Mouse (Mus musculus) embryonic fibroblast, embryonic 13.5 days (primary cell): Measurements from ENCODE around the gene Inka2. TPM values are rescaled to one million over a fixed set of nuclear protein-coding genes. Genes with fewer than 3 reads are reported as not detected.
"Not testable (repeated sequence)": the region's sequence is repeated elsewhere in the genome, so short reads cannot be mapped to it uniquely, and the experiment has no call there.

Source experiments
- H3K27ac ChIP-seq: 2 replicates; pipeline ENCODE4 v1.5.1; 2012; ENCODE audit warnings: low read length, control low read depth, inconsistent platforms; ENCODE audit not compliant: insufficient read depth
- H3K4me1 ChIP-seq: 2 replicates; pipeline ENCODE4 v1.6.1; 2011; ENCODE audit warnings: low read length; ENCODE audit not compliant: control insufficient read depth, insufficient read depth
- H3K4me3 ChIP-seq: 2 replicates; pipeline ENCODE4 v1.5.1; 2011; ENCODE audit warnings: mild to moderate bottlenecking, control low read depth, low read length; ENCODE audit not compliant: insufficient read depth
- CTCF ChIP-seq: IDR thresholded peaks from 2 replicates; pipeline ENCODE4 v1.5.1; 2011; ENCODE audit warnings: mild to moderate bottlenecking, control low read depth, low read length, moderate library complexity, borderline replicate concordance; ENCODE audit not compliant: insufficient read depth
- POLR2A ChIP-seq: IDR thresholded peaks from 2 replicates; pipeline ENCODE4 v1.6.1; 2011; ENCODE audit warnings: low read depth, mild to moderate bottlenecking, control low read depth, low read length, moderate library complexity
- polyA plus RNA-seq: library from polyadenylated mRNA; stranded (reverse); fragments of >200 nt; gene quantifications from 2 replicates; pipeline ENCODE4 v1.2.4, GENCODE M21; 2011; ENCODE audit warnings: low read depth; ENCODE audit not compliant: missing spikeins, insufficient read length

Gene Inka2
- polyA plus RNA-seq, 1 experiment: 11.2 TPM

GRCm38 (mm10) chr3:105697148-105697441, 7.3 kb upstream of the Inka2 start:
- no peaks in the 10 kb centered on the region for H3K4me1 ChIP-seq
- no peak overlapping the region for H3K27ac ChIP-seq
- no peak overlapping the region for H3K4me3 ChIP-seq
- no peak for TF ChIP-seq CTCF
- TF ChIP-seq POLR2A: no peak

GRCm38 (mm10) chr3:105698311-105698710, 6.1 kb upstream of the Inka2 start:
- no peak for TF ChIP-seq CTCF
- no peak for TF ChIP-seq POLR2A
- no peak overlapping the region for H3K27ac ChIP-seq

GRCm38 (mm10) chr3:105699241-105699933, 5.0 kb upstream of the Inka2 start:
- TF ChIP-seq POLR2A (no peak), CTCF (no peak)
- Histone ChIP-seq H3K27ac (no peak overlapping the region), H3K4me1 (no peaks in the 10 kb centered on the region), H3K4me3 (no peak overlapping the region)

More at GRCm38 (mm10) chr3:105698311-105698710, 6.1 kb upstream of the Inka2 start:
- H3K4me3 ChIP-seq: no peak overlapping the region
- H3K4me1 ChIP-seq: no peaks in the 10 kb centered on the region

DNA sequence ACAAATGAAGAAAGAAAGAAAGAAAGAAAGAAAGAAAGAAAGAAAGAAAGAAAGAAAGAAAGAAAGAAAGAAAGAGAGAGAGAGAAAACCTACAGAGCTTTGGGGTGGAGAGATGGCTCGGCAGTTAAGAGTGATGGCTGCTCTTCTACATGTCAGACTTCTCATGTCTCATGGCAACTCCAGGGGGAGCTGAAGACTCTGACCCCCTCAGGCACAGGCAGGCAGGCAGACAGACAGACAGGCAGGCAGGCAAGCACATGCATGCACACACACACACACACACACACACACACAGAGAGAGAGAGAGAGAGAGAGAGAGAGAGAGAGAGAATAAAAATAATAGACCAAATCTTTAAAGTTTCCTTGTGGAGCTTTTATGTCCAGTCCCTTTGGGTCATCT, 3.6 kb upstream of the Inka2 start:
- not testable (repeated sequence) for H3K4me1 ChIP-seq, H3K27ac ChIP-seq, H3K4me3 ChIP-seq

DNA sequence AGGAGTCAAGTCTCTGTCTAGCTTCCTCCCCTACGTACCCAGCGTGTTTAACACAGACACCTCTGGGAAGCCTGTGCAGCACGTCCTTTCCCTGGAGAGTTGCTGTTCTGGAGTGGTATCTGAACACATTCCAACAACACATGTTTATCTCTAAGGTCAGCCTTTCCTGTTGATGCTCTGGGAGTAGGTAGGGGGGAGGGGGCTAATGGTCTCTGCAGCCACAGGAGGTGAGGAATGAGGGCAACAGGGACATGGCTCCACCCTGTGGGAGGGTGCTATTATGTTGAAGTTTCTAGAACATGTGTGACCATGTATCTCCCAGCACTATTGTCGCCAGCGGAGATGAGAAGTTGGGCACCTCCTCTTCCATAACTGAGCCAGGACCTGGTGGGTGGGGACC, 3.0 kb upstream of the Inka2 start:
- Histone ChIP-seq H3K27ac (no peak overlapping the region), H3K4me3 (no peak overlapping the region), H3K4me1 (no peaks in the 10 kb centered on the region)
- TF ChIP-seq POLR2A: no peak
- no peak for TF ChIP-seq CTCF

GRCm38 (mm10) chr3:105703571-105703970, 828 bp upstream of the Inka2 start:
- Histone ChIP-seq H3K4me3 (no peak overlapping the region), H3K27ac (no peak overlapping the region), H3K4me1 (no peaks in the 10 kb centered on the region)
- TF ChIP-seq CTCF (no peak), POLR2A (no peak)

- TF ChIP-seq POLR2A (peak; percentile 36; the same call in 1 of the 2 replicates), CTCF (no peak)
- H3K4me1 ChIP-seq: peaks cover 3% of the 10 kb centered on the region; the same call in 1 of the 2 replicates
- H3K27ac ChIP-seq: peak overlapping the region; percentile 70
- peak overlapping the region; percentile 81 for H3K4me3 ChIP-seq
These were observed 706 bp downstream of the Inka2 start for GRCm38 (mm10) chr3:105705061-105705549.

GRCm38 (mm10) chr3:105705561-105705960, 1.2 kb downstream of the Inka2 start:
- Histone ChIP-seq H3K27ac (no peak overlapping the region), H3K4me1 (peaks cover 3% of the 10 kb centered on the region; the same call in 1 of the 2 replicates), H3K4me3 (peak overlapping the region; percentile 81)
- no peak for TF ChIP-seq POLR2A
- TF ChIP-seq CTCF: no peak

DNA sequence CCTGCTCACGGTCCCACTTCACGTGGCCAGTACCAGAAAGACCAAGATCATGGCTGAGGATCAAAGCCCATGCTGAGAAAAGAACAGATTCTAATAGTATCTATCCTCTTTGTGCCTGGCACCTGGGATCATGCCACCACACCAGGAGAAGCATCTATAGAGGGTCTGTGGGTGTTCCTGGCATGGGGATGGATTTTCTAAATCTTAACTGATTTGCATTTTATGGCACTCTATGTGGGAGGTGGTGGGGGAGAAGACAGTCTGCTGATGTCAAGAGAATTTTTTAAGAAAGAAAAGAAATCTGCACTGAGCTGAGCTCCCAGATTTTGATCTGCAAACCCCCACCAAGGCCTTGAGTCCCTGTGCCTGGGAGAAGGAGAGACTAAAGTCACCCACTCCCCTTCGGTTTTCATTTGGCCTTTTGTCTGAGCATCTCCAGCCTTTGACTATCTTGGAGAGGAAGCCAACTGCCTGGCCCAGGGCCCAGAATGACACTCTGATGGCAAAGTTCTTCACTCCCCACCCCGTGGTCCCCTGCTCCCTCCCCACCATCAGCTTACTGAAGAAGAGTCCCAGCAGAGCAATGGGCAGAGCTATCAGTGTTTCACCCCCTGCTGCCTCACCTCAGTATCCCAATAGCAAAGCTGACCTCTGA, 2.1 kb downstream of the Inka2 start:
- H3K4me1 ChIP-seq: peaks cover 3% of the 10 kb centered on the region; the same call in 1 of the 2 replicates
- no peak for TF ChIP-seq POLR2A
- no peak for TF ChIP-seq CTCF
- no peak overlapping the region for H3K27ac ChIP-seq
- peak overlapping the region; percentile 81 for H3K4me3 ChIP-seq

GRCm38 (mm10) chr3:105707590-105707989, 3.2 kb downstream of the Inka2 start:
- TF ChIP-seq POLR2A (no peak), CTCF (no peak)

More at GRCm38 (mm10) chr3:105707590-105707989, 3.2 kb downstream of the Inka2 start:
- H3K4me3 ChIP-seq: no peak overlapping the region
- peaks cover 3% of the 10 kb centered on the region; the same call in 1 of the 2 replicates for H3K4me1 ChIP-seq
- no peak overlapping the region for H3K27ac ChIP-seq
